Mouse (Mus musculus): ENCODE results near the gene Uxt.

Uxt gene

DNA sequence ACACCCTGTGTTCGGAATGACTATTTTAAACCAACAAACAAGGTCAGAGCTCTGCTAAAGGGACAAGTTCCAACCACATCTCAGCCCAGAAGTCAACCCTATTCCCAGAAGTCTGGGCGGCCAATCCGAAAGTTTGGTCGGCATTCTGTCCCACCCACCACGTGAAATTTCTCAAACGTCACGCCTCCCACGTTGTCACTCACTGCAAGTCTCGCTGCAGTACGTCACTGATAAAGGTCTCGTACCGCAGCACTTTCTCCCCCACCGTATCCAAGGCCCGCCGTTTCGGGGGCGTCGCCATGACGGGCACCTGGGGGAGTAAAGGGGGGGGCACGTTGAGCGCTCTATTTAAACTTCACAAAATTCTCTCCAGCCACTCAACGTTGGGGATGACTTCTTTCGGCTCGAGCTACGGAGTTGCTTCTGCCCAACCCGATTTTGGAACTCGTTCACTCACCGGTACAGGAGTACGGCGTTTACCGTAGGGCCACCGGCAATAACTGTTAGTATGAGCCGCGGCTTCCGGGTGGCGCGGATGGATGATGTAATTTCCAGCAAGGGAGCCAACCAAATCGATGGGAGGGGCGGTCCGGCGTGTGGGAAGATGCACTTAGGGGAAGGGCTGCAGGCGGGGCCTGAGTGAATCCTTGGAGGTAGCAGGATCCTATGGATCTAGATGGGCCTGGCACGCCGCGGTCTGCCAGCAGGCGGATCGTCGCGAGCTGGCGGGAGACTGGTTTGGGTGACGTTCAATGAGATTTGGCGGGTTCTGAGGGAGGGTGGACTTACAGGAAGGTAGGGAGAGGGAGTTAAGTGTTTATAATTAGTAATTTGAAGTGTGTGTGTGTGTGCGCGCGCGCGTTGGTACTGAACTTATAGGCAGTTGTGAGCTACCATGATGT is at the start of gene Uxt:
Gene Uxt, minus strand, starts transcription at position 541 of the 902 bp plus-strand sequence.
- peak; percentile 85 for DNase-seq (ENCODE audit: low spot score)

DNA sequence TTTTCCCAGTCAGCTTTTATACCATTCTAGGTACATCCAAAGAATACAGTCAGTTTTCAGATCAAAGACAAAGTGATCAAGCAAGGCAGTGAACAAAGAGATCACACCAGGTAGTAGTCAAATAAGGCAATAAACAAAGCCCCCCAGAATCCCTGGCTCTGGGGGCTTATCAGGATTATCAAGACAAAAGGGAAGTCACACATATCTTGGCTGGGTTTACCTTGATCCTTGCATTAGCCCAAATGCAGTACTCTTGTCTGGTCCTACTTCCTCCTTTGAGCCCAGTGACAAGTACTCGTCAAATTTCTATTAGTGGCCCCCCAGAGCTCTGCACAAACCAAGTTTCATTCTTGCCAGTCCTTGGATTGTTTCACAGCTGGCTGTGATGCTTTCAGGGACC is 19.1 kb upstream of the Uxt start:
- DNase-seq (ENCODE audit: low spot score) = no peak

DNA sequence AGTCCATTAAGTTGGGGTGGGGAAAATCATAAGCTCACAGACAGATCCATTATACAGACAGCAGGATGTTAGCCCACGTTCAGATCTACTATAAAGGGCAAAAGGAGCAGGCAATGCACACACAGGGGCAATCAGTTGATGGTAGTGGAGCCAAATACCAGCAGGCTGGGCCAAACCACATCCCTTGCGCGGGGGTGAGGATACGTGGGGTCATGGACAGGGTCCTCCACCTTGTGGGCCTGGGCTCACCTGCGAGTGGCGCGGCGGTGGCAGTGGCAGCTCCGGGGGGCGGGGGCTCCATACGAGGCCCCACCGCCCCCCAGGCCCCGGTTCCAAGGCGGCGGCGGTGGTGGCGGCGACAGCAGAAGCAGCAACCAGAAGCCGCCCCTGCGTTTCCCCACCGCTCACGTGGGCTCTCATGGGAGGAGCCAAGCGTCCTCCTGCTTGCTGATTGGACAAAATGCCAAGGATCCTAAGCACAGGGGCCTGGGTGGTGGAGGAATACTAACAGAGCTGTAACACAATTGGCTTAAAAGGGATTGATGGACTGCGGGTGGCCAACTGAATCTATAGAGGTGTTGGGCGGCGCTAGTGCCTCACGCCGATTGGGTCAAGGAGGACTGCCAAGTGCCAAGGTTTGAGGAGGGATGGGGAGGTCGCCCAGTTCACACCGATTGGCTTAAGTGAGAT is 11.5 kb downstream of the Uxt start, which contains the start of gene Elk1:
Gene Elk1, minus strand, starts transcription at position 418 of the 690 bp plus-strand sequence.
- peak; percentile 75 for DNase-seq (ENCODE audit: low spot score)

DNA sequence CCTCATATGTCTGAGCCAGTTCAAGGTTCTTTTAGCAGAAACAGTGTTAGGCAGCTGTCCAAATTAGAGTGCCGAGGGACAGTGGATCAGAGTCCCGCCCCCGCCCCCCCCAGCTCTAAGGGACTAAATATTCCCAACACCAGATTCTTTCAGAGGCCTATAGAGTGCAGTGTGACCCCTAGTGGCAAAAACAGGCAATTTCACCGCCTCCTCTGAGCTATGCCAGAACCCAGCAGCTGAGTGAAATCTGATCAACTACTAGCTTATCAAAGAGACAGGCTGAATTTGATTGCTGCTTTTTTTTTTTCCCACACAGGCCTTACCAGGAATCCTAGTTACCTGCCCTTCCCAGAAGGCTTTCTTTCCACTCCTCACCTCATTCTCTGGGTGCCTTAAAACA is 15.8 kb downstream of the Uxt start:
- peak; percentile 38 for DNase-seq (ENCODE audit: low spot score)

DNA sequence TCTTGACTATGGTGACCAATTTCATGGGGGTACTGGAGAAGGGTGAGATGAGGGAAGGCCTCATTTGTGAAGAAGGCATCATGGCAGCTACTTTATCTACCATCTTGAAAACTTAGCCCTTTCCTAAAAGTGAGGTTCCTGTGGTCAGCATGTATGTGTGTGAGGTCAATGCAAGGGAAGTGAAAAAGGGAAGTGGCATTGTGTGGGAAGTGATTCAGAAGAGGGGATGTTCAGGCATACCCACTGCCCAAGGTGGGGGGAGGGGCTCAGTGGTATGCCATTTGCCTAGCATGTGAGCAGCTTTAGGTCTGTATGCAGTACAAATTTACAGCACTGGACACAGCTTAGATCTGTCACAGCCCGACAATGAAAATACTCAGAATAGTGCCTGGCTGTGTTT is 29.9 kb downstream of the Uxt start:
- no peak for DNase-seq (ENCODE audit: low spot score)

DNA sequence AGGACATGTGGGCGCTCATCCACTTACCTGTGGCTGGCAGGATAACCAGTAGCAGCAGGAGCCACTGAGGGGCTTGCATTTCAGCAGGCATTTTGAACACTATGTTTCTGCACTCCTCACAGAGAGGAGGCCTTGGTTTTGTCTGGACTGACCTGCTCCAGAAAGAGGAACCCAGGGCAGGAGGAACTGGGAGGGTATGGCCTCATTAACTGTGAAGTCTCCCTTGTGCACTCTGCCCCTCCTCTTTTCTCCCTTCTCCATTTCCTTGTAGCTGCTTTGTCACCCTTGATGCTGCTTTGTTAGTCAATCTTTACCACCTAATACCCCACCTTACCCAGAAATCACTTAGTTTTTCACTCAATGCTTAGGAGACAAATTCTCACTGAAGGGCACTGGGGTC is 30.5 kb downstream of the Uxt start, which contains the start of gene Cfp:
Gene Cfp, minus strand, starts transcription at position 192 of the 400 bp plus-strand sequence.
- DNase-seq (ENCODE audit: low spot score) = no peak

DNA sequence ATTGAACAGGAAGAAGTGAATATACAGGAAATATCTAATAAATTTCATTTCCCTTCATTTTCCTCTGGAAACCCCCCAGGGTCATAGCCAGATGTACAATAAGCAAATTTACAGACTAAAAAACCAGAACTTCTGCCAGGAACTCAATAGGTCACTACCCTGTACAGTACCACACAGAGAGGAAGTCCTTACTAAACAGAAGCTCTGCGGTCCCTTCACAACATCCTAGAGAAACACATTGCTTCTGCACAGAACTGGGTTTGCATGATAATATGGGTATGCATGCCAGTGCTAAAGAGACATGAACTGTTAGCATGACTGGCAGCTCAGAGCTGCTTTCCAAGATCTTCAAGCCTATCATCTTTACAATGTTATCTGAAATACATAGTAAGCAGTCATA is 32.0 kb downstream of the Uxt start:
- no peak for DNase-seq (ENCODE audit: low spot score)

DNA sequence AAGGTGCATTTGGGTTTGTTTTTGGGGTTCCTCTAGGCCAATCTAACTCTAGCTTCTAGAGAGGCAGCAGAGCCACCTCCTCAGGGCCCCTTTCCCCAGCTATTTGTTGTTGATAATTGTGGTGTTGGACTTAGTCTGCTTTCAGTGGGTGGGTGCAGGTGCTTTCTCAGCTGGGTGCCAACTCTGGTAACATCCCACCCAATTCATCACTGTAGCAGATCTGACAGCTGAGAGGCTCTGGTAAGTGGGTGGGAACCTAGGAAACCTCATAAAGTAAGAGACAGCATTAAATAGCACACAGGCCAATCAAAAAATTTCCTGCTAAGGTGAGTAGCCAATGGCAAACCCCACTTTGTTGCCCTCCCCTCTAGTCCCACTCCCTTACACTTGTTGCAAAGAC is 36.8 kb downstream of the Uxt start:
- no peak for DNase-seq (ENCODE audit: low spot score)

DNA sequence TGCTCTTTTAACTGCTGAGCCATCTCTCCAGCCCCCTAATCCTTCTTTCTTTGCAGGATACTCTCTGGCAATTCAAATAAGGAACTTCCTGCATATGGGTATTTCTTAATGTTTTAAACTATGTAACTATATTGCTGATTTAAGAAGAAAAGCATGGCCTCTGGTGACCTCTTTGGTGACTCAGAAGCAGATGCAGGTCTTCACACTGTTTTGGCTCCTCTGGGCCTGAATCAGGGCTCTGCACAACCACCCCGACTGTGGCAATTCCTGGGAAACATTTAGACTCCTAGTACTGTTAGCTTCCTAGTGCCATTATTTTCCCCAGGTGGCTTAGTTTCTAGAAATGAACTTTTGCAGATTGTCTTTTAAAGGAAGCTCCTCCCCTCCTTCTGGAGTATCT is 38.3 kb downstream of the Uxt start:
- no peak for DNase-seq (ENCODE audit: low spot score)

DNA sequence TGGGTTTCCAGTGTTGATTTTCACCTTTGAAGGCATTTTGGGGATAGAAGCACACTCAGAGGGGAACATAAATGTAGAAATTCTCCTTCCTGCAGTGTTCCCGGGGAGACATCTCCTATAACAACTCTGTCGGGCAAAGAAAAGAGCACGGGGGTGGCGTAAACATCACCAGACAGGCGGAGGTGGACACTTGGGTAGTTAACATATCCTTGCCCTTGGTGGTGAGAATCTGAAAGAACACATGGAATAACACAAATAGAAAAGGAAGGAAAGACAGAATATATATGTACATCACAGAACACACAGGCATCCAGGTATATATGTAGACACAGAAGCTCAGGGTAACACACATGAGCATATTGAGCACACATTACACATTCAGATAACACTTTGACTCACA is 40.5 kb downstream of the Uxt start:
- DNase-seq (ENCODE audit: low spot score) = no peak

DNA sequence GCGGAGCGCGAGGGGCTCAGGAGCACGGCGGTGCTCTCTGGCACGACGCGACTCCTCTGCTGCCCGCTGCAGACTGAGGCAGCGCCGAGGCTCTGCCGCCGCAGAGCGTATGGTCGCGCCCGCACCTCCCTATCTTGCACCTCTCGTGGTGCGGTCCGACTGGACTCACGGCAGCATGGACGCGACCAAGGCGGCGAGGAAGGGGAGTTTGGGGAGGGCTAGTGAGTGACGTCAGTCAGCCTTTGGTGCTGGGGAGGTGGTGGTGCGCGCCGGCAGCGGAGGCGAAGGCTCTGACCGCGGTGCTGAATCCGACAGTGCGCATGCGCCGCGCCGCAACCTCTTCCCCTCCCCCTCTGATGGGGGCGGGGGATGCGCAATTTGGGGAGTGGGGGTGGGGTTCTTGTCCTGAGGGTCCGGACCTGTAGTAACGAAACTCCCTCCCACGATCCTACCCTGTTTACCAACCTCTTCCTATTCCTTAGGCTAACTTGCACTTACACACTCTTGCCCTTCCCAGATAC is 40.9 kb downstream of the Uxt start, which contains the start of gene Syn1:
Gene Syn1, minus strand, starts transcription at position 161 of the 521 bp plus-strand sequence.
- peak; percentile 81 for DNase-seq (ENCODE audit: low spot score)

DNA sequence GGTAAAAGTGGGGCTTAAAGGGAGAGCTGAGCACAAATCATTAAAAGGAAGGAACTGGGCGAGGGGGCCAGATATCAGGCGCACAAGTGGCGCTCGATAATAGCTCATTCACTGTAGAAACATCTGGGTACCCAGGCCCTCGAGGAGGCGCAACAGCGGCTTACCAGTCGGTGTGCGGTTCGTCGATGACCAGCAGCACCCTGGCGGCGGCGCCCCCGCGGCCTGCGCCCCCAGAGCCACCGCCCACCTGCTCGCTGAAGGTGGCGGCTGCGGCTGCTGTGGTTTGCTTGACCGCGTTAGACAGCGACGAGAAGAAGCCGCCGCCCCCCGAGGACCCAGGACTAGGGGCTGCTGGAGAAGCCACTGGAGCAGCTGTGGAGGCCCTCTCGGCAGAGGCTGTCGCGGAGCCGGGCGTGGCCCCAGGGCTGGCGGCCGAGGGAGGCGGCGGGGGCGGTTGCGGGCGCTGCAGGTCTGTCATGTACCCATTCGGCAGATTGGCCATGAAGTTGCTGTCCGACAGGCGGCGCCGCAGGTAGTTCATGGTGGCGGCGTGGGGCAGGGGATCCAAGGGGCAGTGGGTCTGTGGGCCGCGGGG is 41.5 kb downstream of the Uxt start:
- DNase-seq (ENCODE audit: low spot score) = no peak

DNA sequence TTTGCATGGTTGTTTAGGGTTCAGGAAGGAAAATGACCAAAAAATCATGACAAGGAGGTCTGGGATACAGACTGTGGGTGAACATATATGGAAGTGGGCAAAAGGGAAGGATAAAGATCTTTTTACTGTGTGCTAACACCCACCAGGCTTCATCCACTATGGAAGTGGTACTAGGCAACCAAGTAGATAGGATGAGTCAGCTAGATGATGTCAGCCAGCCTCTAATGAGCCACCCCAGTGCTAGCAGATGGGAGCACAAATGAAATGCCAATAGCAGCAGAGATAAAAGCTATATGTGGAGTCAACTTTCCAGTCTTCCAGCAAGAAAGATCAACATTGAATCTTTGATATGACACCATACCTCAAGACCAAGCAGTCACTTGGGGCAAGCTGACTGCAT is 46.7 kb downstream of the Uxt start:
- no peak for DNase-seq (ENCODE audit: low spot score)

DNA sequence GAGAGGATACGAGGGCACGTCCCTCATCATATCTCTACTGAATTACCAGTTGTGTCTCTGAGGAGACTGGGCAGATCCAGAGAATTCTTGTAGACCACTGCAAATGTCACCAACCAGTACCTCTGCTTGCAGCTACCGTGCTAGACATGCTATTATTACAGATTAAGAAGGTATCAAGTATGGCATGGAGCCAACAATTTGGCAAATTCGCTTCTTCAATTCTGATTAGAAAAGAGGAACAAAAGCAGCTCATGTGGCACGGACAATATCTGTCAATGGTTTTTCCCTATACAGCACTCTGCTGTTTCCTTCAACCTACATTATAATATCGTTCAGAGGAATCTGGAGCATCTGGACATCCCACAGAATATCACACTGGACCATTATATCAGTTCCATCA is 48.1 kb downstream of the Uxt start:
- DNase-seq (ENCODE audit: low spot score) = no peak

DNA sequence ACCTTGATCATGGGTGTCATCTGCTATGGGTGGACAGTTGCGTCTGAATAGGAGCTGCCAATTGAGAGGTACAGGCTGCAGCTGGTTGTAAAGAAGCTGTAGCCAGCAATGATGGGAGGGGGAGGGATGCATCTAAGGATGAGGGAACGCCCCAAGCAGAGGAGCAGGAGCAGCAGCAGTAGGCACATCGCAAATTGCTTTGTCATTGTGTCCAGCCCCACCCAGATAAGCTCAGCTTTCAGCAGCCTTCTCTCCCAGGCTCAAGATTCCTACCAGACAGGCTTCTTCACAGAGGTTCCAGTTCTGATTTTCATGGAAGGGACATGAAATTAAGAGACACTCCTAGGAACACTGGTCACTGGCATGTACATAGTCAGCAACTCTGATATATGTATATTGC is 51.7 kb downstream of the Uxt start:
- no peak for DNase-seq (ENCODE audit: low spot score)

Measured in ovary, postnatal 36 days (tissue).